Mouse (Mus musculus) limb, embryonic 10.5 days (tissue): Measurements from ENCODE around the gene Abcc6. TPM values are rescaled to one million over a fixed set of nuclear protein-coding genes. Genes with fewer than 3 reads are reported as not detected.

ENCODE experiments used
- DNase-seq: peaks from one replicate; pipeline ENCODE4 v3.0.0-alpha.2; 2017; ENCODE audit warnings: low spot score
- H3K27ac ChIP-seq: fragments of 300-500 bp; sonication (generic); 2 replicates; pipeline ENCODE4 v1.5.1; 2016; ENCODE audit warnings: mild to moderate bottlenecking
- H3K27me3 ChIP-seq: fragments of 300-500 bp; sonication (generic); 2 replicates; pipeline ENCODE4 v1.6.1; 2016; ENCODE audit warnings: low read depth, mild to moderate bottlenecking; ENCODE audit not compliant: poor library complexity, severe bottlenecking
- H3K36me3 ChIP-seq: fragments of 300-500 bp; sonication (generic); 2 replicates; pipeline ENCODE4 v1.6.1; 2016; ENCODE audit warnings: mild to moderate bottlenecking, moderate library complexity
- H3K4me1 ChIP-seq: fragments of 300-500 bp; sonication (generic); 2 replicates; pipeline ENCODE4 v1.6.1; 2016
- H3K4me3 ChIP-seq: fragments of 300-500 bp; sonication (generic); 2 replicates; pipeline ENCODE4 v1.5.1; 2016; ENCODE audit warnings: mild to moderate bottlenecking, moderate library complexity
- H3K9me3 ChIP-seq: fragments of 300-500 bp; sonication (generic); replicated peaks from 2 replicates; pipeline ENCODE4 v1.6.1; 2016; ENCODE audit warnings: mild to moderate bottlenecking
- WGBS: fragments of 180-500 bp; shearing (Covaris S2); methylation state at CpG from one replicate; pipeline ENCODE4 v1.1.7; 2016; 5-methylcytosine and 5-hydroxymethylcytosine counted together
- polyA plus RNA-seq: library from polyadenylated mRNA; unstranded; fragments of >200 nt; fragmentation: Nextera tagmentation; extraction: Ambion mirVana; gene quantifications from 2 replicates; pipeline ENCODE4 v1.2.1, GENCODE M21; 2016

Gene Abcc6
- polyA plus RNA-seq, 1 experiment from 2014 or later = 0.20 TPM

- Histone ChIP-seq H3K27me3 (no peaks in the 10 kb centered on the region), H3K9me3 (no peaks in the 10 kb centered on the region), H3K4me3 (no peak overlapping the region), H3K27ac (no peak overlapping the region), H3K36me3 (no peaks in the 10 kb centered on the region), H3K4me1 (peaks cover 10% of the 10 kb centered on the region; the same call in 1 of the 2 replicates)
- no peak for DNase-seq
- 85% methylated on average over 3 of the region's 3 CpGs for WGBS
Measured at GRCm38 (mm10) chr7:46019594-46019993, 10.5 kb downstream of the Abcc6 start.

- Histone ChIP-seq H3K36me3 (no peaks in the 10 kb centered on the region), H3K27me3 (no peaks in the 10 kb centered on the region), H3K4me3 (no peak overlapping the region), H3K27ac (peak overlapping the region; percentile 75), H3K9me3 (no peaks in the 10 kb centered on the region), H3K4me1 (peaks cover 20% of the 10 kb centered on the region)
- peak; percentile 47 for DNase-seq
- 16% methylated on average over 9 of the region's 9 CpGs for WGBS
Measured at GRCm38 (mm10) chr7:46013266-46014010, 16.7 kb downstream of the Abcc6 start.

GRCm38 (mm10) chr7:46012121-46012520 lies 18.0 kb downstream of the Abcc6 start:
- Histone ChIP-seq H3K4me3 (no peak overlapping the region), H3K36me3 (no peaks in the 10 kb centered on the region), H3K4me1 (peaks cover 20% of the 10 kb centered on the region), H3K9me3 (no peaks in the 10 kb centered on the region), H3K27ac (no peak overlapping the region), H3K27me3 (no peaks in the 10 kb centered on the region)
- DNase-seq = no peak

GRCm38 (mm10) chr7:46009578-46009977 lies 20.5 kb downstream of the Abcc6 start:
- WGBS = 33% methylated on average over 5 of the region's 5 CpGs
- Histone ChIP-seq H3K4me3 (no peak overlapping the region), H3K4me1 (peaks cover 28% of the 10 kb centered on the region), H3K36me3 (no peaks in the 10 kb centered on the region), H3K9me3 (no peaks in the 10 kb centered on the region), H3K27me3 (no peaks in the 10 kb centered on the region), H3K27ac (no peak overlapping the region)
- peak; percentile 68 for DNase-seq

- DNase-seq = no peak
- Histone ChIP-seq H3K27me3 (no peaks in the 10 kb centered on the region), H3K36me3 (no peaks in the 10 kb centered on the region), H3K9me3 (no peaks in the 10 kb centered on the region), H3K4me1 (peaks cover 9% of the 10 kb centered on the region), H3K4me3 (no peak overlapping the region), H3K27ac (no peak overlapping the region)
- 65% methylated on average over 4 of the region's 4 CpGs for WGBS
Measured at GRCm38 (mm10) chr7:46002748-46003147, 27.4 kb downstream of the Abcc6 start.

GRCm38 (mm10) chr7:46000577-46000976 lies 29.5 kb downstream of the Abcc6 start:
- H3K27me3 ChIP-seq = no peaks in the 10 kb centered on the region
- 87% methylated on average over 4 of the region's 4 CpGs for WGBS
- H3K9me3 ChIP-seq = no peaks in the 10 kb centered on the region
- no peak overlapping the region for H3K27ac ChIP-seq
- no peaks in the 10 kb centered on the region for H3K36me3 ChIP-seq
- no peak overlapping the region for H3K4me3 ChIP-seq
- peaks cover 1% of the 10 kb centered on the region; the same call in 1 of the 2 replicates for H3K4me1 ChIP-seq
- DNase-seq = no peak

GRCm38 (mm10) chr7:45992470-45992869 lies 37.6 kb downstream of the Abcc6 start:
- no peak overlapping the region for H3K4me3 ChIP-seq
- no peak overlapping the region for H3K27ac ChIP-seq
- 92% methylated on average over 8 of the region's 8 CpGs for WGBS
- no peaks in the 10 kb centered on the region for H3K27me3 ChIP-seq
- no peak for DNase-seq
- no peaks in the 10 kb centered on the region for H3K36me3 ChIP-seq
- no peaks in the 10 kb centered on the region for H3K9me3 ChIP-seq
- H3K4me1 ChIP-seq = no peaks in the 10 kb centered on the region

- H3K4me3 ChIP-seq = no peak overlapping the region
- no peaks in the 10 kb centered on the region for H3K9me3 ChIP-seq
- WGBS = 93% methylated on average over 1 of the region's 1 CpGs
Measured at GRCm38 (mm10) chr7:45988344-45988743, 41.8 kb downstream of the Abcc6 start.

GRCm38 (mm10) chr7:45986893-45987292 lies 43.2 kb downstream of the Abcc6 start:
- WGBS = 80% methylated on average over 6 of the region's 6 CpGs
- no peaks in the 10 kb centered on the region for H3K27me3 ChIP-seq
- H3K36me3 ChIP-seq = no peaks in the 10 kb centered on the region
- H3K27ac ChIP-seq = no peak overlapping the region
- no peak overlapping the region for H3K4me3 ChIP-seq
- no peak for DNase-seq
- 0 out of 2 replicates have a peak, but pooled peaks cover 3% of the 10 kb centered on the region for H3K4me1 ChIP-seq
- no peaks in the 10 kb centered on the region for H3K9me3 ChIP-seq

More at GRCm38 (mm10) chr7:45988344-45988743, 41.8 kb downstream of the Abcc6 start:
- DNase-seq = no peak
- no peaks in the 10 kb centered on the region for H3K27me3 ChIP-seq
- H3K27ac ChIP-seq = no peak overlapping the region
- no peaks in the 10 kb centered on the region for H3K36me3 ChIP-seq
- H3K4me1 ChIP-seq = 0 out of 2 replicates have a peak, but pooled peaks cover 3% of the 10 kb centered on the region

GRCm38 (mm10) chr7:45981612-45982011 lies 48.5 kb downstream of the Abcc6 start:
- Histone ChIP-seq H3K27me3 (no peaks in the 10 kb centered on the region), H3K9me3 (no peaks in the 10 kb centered on the region), H3K4me3 (no peak overlapping the region), H3K36me3 (no peaks in the 10 kb centered on the region), H3K27ac (no peak overlapping the region), H3K4me1 (0 out of 2 replicates have a peak, but pooled peaks cover 5% of the 10 kb centered on the region)
- WGBS = 88% methylated on average over 5 of the region's 5 CpGs
- no peak for DNase-seq

GRCm38 (mm10) chr7:45974512-45974911 lies 55.6 kb downstream of the Abcc6 start:
- Histone ChIP-seq H3K36me3 (no peaks in the 10 kb centered on the region), H3K4me3 (no peak overlapping the region), H3K4me1 (0 out of 2 replicates have a peak, but pooled peaks cover 3% of the 10 kb centered on the region), H3K27ac (no peak overlapping the region), H3K27me3 (no peaks in the 10 kb centered on the region), H3K9me3 (no peaks in the 10 kb centered on the region)
- DNase-seq = no peak
- 78% methylated on average over 6 of the region's 6 CpGs for WGBS

- Histone ChIP-seq H3K27me3 (no peaks in the 10 kb centered on the region), H3K27ac (no peak overlapping the region), H3K9me3 (no peaks in the 10 kb centered on the region), H3K4me1 (0 out of 2 replicates have a peak, but pooled peaks cover 3% of the 10 kb centered on the region), H3K4me3 (no peak overlapping the region), H3K36me3 (no peaks in the 10 kb centered on the region)
- no peak for DNase-seq
- 65% methylated on average over 6 of the region's 6 CpGs for WGBS
Measured at GRCm38 (mm10) chr7:45974103-45974502, 56.0 kb downstream of the Abcc6 start.

- no peaks in the 10 kb centered on the region for H3K36me3 ChIP-seq
- H3K4me1 ChIP-seq = 0 out of 2 replicates have a peak, but pooled peaks cover 3% of the 10 kb centered on the region
- no peak overlapping the region for H3K27ac ChIP-seq
- no peaks in the 10 kb centered on the region for H3K9me3 ChIP-seq
- DNase-seq = no peak
- no peak overlapping the region for H3K4me3 ChIP-seq
- H3K27me3 ChIP-seq = no peaks in the 10 kb centered on the region
- WGBS = 89% methylated on average over 6 of the region's 6 CpGs
Measured at GRCm38 (mm10) chr7:45973271-45973687, 56.8 kb downstream of the Abcc6 start.
